Mouse (Mus musculus): ENCODE measurements around the gene Ier2. TPM values are rescaled to one million over a fixed set of nuclear protein-coding genes. Genes with fewer than 3 reads are reported as not detected.

Gene Ier2
- total RNA-seq (2014; fragmentation: Nextera tagmentation) (33.3 and 44.1 TPM in 2 replicates), total RNA-seq (2017) (40.7 and 47.6 TPM in 2 replicates)

- peak; percentile 36 for ATAC-seq (replicated peaks; ENCODE audit: poor library complexity, severe bottlenecking)
These were observed at the start of gene Ier2 for GRCm38 (mm10) chr8:84662581-84663065. Ier2 (minus strand) TSS chr8:84662852.

GRCm38 (mm10) chr8:84711933-84712758 lies 49.5 kb upstream of the Ier2 start:
- peak; percentile 34; the same call in 1 of the 2 replicates for ATAC-seq (replicated peaks; ENCODE audit: poor library complexity, severe bottlenecking)

- no peak for ATAC-seq (replicated peaks; ENCODE audit: poor library complexity, severe bottlenecking)
These were observed 48.7 kb upstream of the Ier2 start for GRCm38 (mm10) chr8:84711312-84711711.

- no peak for ATAC-seq (replicated peaks; ENCODE audit: poor library complexity, severe bottlenecking)
These were observed 47.3 kb upstream of the Ier2 start for GRCm38 (mm10) chr8:84709931-84710330.

GRCm38 (mm10) chr8:84708774-84709475 lies 46.3 kb upstream of the Ier2 start:
- peak; percentile 36 for ATAC-seq (replicated peaks; ENCODE audit: poor library complexity, severe bottlenecking)

- ATAC-seq (replicated peaks; ENCODE audit: poor library complexity, severe bottlenecking): no peak
These were observed 45.5 kb upstream of the Ier2 start for GRCm38 (mm10) chr8:84708071-84708541.

GRCm38 (mm10) chr8:84707267-84707883 lies 44.7 kb upstream of the Ier2 start:
- ATAC-seq (replicated peaks; ENCODE audit: poor library complexity, severe bottlenecking): peak; percentile 36

- ATAC-seq (replicated peaks; ENCODE audit: poor library complexity, severe bottlenecking): peak; percentile 9
These were observed 44.1 kb upstream of the Ier2 start for GRCm38 (mm10) chr8:84706610-84707266.

- no peak for ATAC-seq (replicated peaks; ENCODE audit: poor library complexity, severe bottlenecking)
These were observed 43.3 kb upstream of the Ier2 start for GRCm38 (mm10) chr8:84705960-84706359.

GRCm38 (mm10) chr8:84704867-84705831 lies 42.5 kb upstream of the Ier2 start:
- ATAC-seq (replicated peaks; ENCODE audit: poor library complexity, severe bottlenecking): no peak

GRCm38 (mm10) chr8:84704356-84704755 lies 41.7 kb upstream of the Ier2 start:
- ATAC-seq (replicated peaks; ENCODE audit: poor library complexity, severe bottlenecking): no peak

GRCm38 (mm10) chr8:84703466-84704249 lies 41.0 kb upstream of the Ier2 start:
- no peak for ATAC-seq (replicated peaks; ENCODE audit: poor library complexity, severe bottlenecking)

GRCm38 (mm10) chr8:84702963-84703465 lies 40.4 kb upstream of the Ier2 start:
- no peak for ATAC-seq (replicated peaks; ENCODE audit: poor library complexity, severe bottlenecking)

GRCm38 (mm10) chr8:84702561-84702960 lies 39.9 kb upstream of the Ier2 start:
- ATAC-seq (replicated peaks; ENCODE audit: poor library complexity, severe bottlenecking): no peak

GRCm38 (mm10) chr8:84700941-84701911 lies 38.6 kb upstream of the Ier2 start, which contains the start of gene Lyl1:
Lyl1 (plus strand) TSS chr8:84701457.
- peak; percentile 48 for ATAC-seq (replicated peaks; ENCODE audit: poor library complexity, severe bottlenecking)

GRCm38 (mm10) chr8:84700526-84700925 lies 37.9 kb upstream of the Ier2 start:
- no peak for ATAC-seq (replicated peaks; ENCODE audit: poor library complexity, severe bottlenecking)

- peak; percentile 52 for ATAC-seq (replicated peaks; ENCODE audit: poor library complexity, severe bottlenecking)
These were observed 37.2 kb upstream of the Ier2 start for GRCm38 (mm10) chr8:84699861-84700322.

Measured in granulocyte monocyte progenitor cell, adult 5-6 weeks (primary cell).